Mouse (Mus musculus) frontal cortex, postnatal 25 days (tissue): ENCODE measurements around the gene Mturn.

Source experiments
- DNase-seq, 2 experiments: peaks; one replicate each; pipeline ENCODE4 v3.0.0; 2022; ENCODE audit warnings: low spot score in 2 of 2

The Mturn gene

GRCm38 (mm10) chr6:54729451-54730105 is 48.2 kb downstream of the Mturn start:
- DNase-seq = no peak

- DNase-seq = no peak
Observed at GRCm38 (mm10) chr6:54731726-54732125, 50.3 kb downstream of the Mturn start.

- no peak for DNase-seq
Observed at GRCm38 (mm10) chr6:54732721-54733120, 51.3 kb downstream of the Mturn start.

GRCm38 (mm10) chr6:54736126-54736525 is 54.7 kb downstream of the Mturn start:
- DNase-seq = no peak

- DNase-seq = no peak
Observed at GRCm38 (mm10) chr6:54737255-54737654, 55.8 kb downstream of the Mturn start.

GRCm38 (mm10) chr6:54737684-54738083 is 56.3 kb downstream of the Mturn start:
- no peak for DNase-seq

- DNase-seq = no peak
Observed at GRCm38 (mm10) chr6:54749056-54749455, 67.6 kb downstream of the Mturn start.

- no peak for DNase-seq
Observed at GRCm38 (mm10) chr6:54751621-54752020, 70.2 kb downstream of the Mturn start.

GRCm38 (mm10) chr6:54752076-54752475 is 70.7 kb downstream of the Mturn start:
- DNase-seq = no peak
